21 mouse cellular contexts compared by ENCODE assay signal in the genomic region with DNA sequence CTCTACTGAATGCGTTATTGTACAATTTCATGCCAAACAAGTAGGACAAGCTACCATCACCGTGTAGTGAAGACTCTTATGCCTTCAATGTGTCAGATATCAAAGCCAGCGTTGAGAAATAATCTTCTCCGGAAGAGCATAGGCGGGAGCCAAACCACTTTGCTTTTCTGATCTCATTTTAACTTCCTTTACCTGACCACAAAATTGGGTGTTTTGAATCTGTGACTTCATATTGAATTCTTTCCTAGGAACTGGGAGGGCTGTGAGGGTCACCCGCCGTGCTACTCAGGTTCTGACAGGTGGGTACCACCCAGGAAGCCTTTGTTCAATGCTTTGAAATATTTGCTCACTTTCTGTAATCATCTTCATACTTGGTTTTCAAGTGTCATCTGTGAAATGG. TPM values are rescaled to one million over a fixed set of nuclear protein-coding genes. Genes with fewer than 3 reads are reported as not detected.
DNase-seq lines count a peak whose midpoint lies in the region; ATAC-seq lines count a peak whose summit lies in the region.
"Had no signal": no experiment of that assay in that cellular context is flagged by ENCODE, and none has a peak within 500 bp of the region (broad histone marks: within the 10 kb centered on the region; RNA-seq: fewer than 3 reads in every experiment).

No protein-coding gene starts in this region.

- peak; percentile 22 for DNase-seq in lung, postnatal 36 days
- no peak for DNase-seq in lung, postnatal 10 days
- peak; percentile 60 to 65 for DNase-seq in natural killer cell, adult 2 months (ENCODE audit: low spot score in 2 of 2)
- DNase-seq in thymus, postnatal 4 days: peak; percentile 19
- DNase-seq in layer of hippocampus, adult 9-10 months (ENCODE audit: low spot score): no peak
- no peak for DNase-seq in urinary bladder, adult 2 months (ENCODE audit: low spot score)
- no peak for DNase-seq in Muller cell, postnatal 12 days (ENCODE audit: inconsistent ontology term)
- DNase-seq: cerebellum, postnatal 25 days; lung, postnatal 4 days; right cerebral cortex, postnatal 25 days had no signal

- ATAC-seq in common myeloid progenitor, adult 5-6 weeks (replicated peaks; ENCODE audit: low read depth, poor library complexity, severe bottlenecking): peak; percentile 76
- ATAC-seq: intestine, embryonic 15.5 days; midbrain, embryonic 13.5 days had no signal

RNA-seq across cellular contexts. Expression of gene Ms4a4a, which starts 19.6 kb away (rescaled TPM):
- not detected in 2 replicates for total RNA-seq in common myeloid progenitor, adult 5-6 weeks (2017)
- polyA plus RNA-seq in urinary bladder, adult 2 months (2012; rRNA removed): 3.4 and 3.8 TPM in 2 replicates
- total RNA-seq: MEL had no signal

RNA-seq across cellular contexts. Expression of gene Ms4a7, which starts 19.8 kb away (rescaled TPM):
- total RNA-seq in common myeloid progenitor, adult 5-6 weeks (2017): 0.09 TPM in 1 of 2 replicates, not detected in the other
- polyA plus RNA-seq in urinary bladder, adult 2 months (2012; rRNA removed): 11.5 and 16.8 TPM in 2 replicates
- total RNA-seq: MEL had no signal
- polyA plus RNA-seq: forebrain, embryonic 10.5 days had no signal

RNA-seq across cellular contexts. Expression of gene Ms4a14, which starts 41.5 kb away (rescaled TPM):
- not detected in 2 replicates for total RNA-seq in common myeloid progenitor, adult 5-6 weeks (2017)
- polyA plus RNA-seq in urinary bladder, adult 2 months (2012; rRNA removed): 1.6 and 2.0 TPM in 2 replicates
- total RNA-seq: left cerebral cortex, adult 2 months; MEL had no signal
- polyA plus RNA-seq: forebrain, embryonic 10.5 days; intestine, embryonic 15.5 days; limb, embryonic 13.5 days; liver, embryonic 15.5 days; midbrain, embryonic 13.5 days had no signal

RNA-seq across cellular contexts. Expression of gene Ms4a4c, which starts 48.8 kb away (rescaled TPM):
- 7.3 and 25.8 TPM in 2 replicates for total RNA-seq in common myeloid progenitor, adult 5-6 weeks (2017)
- 1.5 and 2.5 TPM in 2 replicates for polyA plus RNA-seq in urinary bladder, adult 2 months (2012; rRNA removed)
- total RNA-seq: gastrocnemius, postnatal 4 days; layer of hippocampus, adult 2 months; MEL had no signal
- polyA plus RNA-seq: forebrain, embryonic 10.5 days; hindbrain, embryonic 11.5 days; midbrain, embryonic 13.5 days had no signal

Comparison
In these comparisons a context has a peak if more than half of its experiments do, and no peak if none do; other contexts are left out.
1. DNase-seq: peak in lung, postnatal 36 days (single experiment), natural killer cell, adult 2 months (2 of 2) and thymus, postnatal 4 days (single experiment); none in lung, postnatal 10 days (single experiment), layer of hippocampus, adult 9-10 months (single experiment), urinary bladder, adult 2 months (single experiment) and Muller cell, postnatal 12 days (single experiment).